Mouse (Mus musculus) thymus, postnatal 0 days (tissue): ENCODE data around the gene Vangl1. TPM values are rescaled to one million over a fixed set of nuclear protein-coding genes. Genes with fewer than 3 reads are reported as not detected.

ENCODE experiments used
- DNase-seq: peaks from one replicate; pipeline ENCODE4 v3.0.0-alpha.2; 2015; ENCODE audit warnings: low spot score
- polyA plus RNA-seq: library from polyadenylated mRNA; unstranded; fragments of >200 nt; fragmentation: Nextera tagmentation; extraction: Ambion mirVana; gene quantifications from 2 replicates; pipeline ENCODE4 v1.2.1, GENCODE M21; 2015

Vangl1 gene
- polyA plus RNA-seq, 1 experiment from 2014 or later, result 5.2 TPM

DNA sequence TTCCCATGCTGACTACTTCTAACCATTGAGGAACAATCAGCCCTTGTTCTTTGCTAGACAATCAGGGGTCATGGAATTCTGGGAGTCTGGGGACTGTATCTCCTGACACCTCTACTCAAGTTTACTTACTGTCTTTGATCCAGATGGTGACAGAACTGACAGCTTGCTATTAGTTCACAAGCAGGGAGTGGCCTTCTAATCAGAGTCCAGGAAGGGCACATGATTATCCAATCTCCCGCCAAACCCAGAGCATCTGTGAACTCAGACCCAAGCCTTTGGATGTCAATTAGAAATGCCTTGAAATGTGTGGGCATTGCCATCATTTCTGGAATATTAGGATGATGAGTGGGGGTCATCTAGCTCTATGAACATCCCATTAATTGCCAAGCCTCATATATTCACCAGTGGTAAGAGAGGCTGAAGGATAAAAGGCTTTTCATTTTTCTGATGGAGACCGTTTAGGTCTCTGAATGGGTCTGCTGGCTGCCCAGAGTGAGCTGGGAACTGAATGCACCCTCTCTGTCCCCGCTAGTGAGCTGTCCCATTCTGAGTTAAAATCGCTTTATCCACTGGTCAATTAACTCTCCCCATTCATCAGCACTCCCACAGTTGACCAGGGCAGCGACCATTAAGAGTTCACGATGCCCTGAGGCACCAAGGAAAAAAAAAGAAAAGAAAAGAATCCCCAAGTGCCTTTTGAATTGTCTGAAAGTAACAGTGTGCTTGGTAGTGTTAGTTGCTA, 58.7 kb downstream of the Vangl1 start:
- no peak for DNase-seq

DNA sequence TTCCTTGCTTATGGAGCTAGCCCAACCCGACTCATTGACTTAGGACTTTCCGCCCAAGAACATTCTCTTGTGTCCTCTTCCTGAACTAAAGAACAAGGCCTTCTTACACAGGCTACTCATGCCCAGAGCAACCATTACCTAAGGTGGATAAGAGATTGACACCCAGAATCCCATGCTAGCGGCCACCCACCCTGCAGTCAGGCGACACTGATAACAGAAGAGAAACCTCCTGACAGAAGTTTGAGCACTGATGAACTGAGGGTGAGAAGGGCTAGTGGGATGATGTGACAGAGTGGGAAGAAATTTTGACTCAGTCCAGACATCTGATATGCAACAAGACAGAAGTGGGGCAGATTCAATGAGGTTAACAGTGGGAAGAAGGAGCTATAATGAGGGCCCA, 60.1 kb downstream of the Vangl1 start:
- DNase-seq, result no peak

DNA sequence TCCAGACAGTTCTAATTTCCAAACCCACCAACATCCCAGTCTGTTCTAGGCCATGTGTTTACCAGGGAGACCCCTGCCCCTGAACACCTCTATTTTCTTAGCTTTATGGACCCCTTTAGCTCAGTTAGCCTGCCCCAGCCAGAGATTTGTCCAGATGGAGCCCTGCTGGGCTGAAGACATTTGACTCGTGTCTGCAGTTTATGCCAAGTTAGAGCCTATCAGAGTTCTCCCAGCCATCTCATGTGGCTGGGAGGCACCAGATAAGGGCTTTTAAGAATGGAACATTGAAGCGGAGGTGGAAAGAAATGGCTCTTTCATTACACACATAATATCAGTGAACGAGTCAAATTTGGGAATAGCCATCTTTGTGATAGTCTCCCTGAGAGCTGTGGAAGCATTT, 61.0 kb downstream of the Vangl1 start:
- no peak for DNase-seq

DNA sequence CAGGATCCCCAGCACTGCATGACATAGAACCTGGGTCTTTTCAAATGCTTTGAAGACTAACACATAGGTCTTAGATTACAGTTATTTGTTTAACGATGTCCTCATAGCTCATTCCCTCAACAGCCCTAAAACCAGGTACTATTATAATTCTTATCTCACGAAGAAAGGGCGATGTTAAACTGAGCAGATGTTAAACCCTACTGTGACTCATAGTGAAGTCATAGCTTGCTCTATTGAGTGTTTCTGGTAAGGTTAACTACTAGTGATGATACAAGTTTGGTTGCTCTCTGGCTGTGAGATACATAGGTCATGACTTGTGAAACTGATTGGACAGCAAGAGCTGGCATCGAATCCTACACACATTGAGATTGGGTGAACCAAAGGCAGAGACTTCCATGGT, 61.5 kb downstream of the Vangl1 start:
- no peak for DNase-seq

DNA sequence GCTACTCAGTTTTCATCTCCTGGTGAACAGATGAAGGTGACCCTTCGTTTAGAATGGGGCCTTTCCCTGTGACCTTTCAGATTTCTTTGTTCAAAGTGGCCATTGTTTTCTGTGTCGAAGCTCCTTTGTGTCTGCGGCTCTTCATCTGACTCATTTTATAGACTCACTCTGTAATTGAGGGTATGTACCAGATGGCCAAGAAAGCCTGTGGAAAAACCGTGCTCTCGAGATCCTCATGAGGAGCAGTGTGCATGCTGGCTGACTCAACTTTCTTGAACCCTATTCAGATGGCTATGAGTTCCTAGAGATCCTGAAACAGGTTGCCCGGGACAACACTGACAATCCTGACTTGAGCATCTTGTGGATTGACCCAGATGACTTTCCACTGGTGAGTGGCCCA, 62.6 kb downstream of the Vangl1 start:
- no peak for DNase-seq

DNA sequence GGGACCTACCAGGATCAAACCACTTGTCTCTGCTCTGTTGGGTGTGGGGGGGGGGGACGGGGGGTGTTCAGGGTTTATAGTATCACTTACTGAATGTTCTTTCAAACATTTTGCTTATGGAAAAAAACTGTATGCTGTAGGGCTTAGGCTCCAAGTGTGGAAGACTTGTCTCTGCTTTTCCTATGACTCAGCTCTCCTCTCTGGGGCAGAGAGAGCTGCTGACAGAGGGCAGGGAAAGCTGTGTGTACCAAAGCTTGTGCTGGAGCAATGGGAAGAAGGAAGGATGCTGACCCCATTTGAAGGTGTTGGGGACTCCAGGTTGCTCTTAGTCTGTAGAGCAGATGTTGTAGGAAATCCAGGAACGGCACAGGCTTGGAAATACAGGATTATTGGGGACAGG, 63.0 kb downstream of the Vangl1 start:
- DNase-seq, result no peak

DNA sequence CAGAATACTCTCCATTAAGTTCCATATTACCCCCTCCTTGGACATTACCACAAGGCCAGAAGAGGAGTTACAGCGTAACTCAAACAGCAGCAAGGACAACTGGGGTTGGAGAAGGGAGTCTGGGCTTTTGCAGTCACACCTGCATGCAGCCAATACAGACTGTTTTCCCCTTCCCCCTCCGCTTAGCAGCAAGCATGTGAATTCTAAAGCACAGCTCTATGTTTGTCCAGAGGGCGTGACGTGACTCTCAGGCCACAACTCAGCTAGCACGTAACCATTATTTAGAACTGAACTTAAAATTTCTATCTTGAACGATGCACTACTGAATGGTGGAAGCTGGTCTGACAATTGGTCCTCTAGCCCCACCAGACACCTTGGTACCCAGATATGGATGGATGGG, 63.9 kb downstream of the Vangl1 start:
- no peak for DNase-seq

DNA sequence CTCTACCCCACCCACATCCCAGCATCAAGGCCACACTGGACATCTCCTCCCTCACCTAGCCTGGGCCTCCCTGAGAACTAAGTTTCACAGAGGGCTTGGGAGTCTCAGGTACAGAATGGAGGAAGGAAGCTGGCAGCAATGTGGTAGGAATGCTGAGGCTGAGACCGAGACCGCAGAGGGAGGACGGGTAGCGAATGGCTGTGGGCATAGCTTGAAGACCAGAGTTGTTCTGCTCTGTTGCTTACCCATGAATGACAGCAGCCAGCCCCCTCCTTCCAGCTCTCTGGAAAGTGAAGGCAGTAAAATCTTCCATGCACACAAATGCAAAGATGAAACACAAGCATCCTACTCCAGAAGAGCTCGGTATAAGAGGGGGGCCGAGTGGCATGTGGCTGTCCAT, 65.6 kb downstream of the Vangl1 start:
- DNase-seq, result no peak

DNA sequence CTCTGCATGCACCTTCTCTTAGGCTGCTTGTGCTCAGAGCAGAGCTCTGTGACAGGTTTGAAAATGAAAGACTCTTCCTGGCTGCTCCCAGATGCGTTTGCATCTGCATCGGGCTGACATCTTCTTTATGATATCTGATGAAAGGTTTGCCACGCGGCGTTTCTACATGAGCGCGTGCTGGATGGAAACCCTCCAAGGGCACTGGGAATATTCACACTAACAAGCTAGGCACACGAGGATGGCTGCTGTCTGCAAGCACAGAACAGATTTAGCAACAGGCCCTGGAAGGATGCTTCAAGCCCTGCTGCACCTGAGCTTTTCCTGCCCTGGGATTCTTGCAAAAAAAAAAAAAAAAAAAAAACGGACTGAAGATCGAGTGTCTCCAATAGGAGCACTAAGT, 67.3 kb downstream of the Vangl1 start:
- DNase-seq, result no peak

DNA sequence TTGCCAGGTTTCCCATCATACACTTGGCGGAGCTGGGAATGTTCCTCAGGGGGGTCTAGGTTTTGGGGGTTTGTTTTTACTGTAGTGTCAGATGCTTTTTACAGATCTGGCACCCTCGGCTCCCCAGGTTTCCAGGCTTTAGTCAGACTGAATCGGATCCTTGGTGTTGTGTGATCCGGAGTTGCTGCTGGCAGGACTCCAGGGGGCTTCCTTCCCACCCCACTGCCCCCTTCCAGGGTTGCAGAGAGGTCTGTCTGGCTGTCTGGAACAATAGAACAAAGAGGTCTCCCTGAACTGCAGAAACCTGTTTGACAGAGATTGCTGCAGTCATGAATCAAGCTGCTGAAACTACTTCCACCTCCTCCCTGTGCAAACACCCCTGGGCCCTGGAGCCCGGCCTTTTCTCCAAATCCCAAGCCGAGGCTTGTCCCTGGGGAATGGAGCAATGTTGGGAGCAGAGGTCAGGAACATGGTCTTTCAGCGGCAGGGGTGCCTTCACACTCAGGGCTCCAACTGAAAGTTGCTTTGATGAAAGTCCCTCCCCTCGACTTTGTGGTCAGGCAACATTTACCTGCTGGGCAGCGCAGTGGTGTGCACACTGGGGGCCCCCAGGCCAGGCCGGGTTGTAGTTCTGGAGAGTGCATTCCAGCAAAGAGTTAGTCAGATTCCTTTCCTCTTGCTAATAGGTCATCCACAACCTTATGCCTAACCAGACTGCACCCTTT, 68.9 kb downstream of the Vangl1 start:
- DNase-seq, result no peak

DNA sequence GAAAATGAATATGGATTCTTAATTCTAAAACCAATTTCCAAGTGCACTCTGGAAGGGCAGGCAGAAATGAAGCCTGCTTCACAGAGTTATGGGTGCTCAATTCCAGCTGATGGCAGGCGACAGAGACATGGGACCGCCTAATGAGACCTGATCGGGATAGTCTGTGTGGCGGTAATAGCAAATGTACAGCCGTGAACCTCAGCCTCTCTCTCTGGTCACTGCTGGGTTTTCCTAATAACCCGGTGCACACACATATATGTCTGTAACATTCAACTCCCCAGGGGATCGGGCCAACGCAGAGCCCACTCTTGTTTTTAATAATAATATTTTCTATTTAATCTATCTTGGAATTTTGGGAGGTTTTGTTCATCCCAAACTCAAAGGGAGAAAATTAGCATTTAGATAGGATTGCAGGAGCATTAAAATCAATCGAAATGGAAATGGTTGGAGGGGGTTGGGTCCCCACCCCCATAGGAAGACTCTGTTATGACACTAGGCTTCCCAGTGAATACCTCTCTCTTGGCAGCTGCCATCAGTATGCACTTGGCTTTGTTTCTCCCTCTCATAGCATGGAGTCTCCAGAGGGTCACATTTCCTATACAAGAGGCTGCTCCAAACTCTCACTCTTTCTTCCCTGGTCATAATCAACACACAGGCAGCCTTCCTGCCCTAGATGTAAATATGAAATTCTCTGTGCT, 72.7 kb downstream of the Vangl1 start:
- DNase-seq, result no peak

DNA sequence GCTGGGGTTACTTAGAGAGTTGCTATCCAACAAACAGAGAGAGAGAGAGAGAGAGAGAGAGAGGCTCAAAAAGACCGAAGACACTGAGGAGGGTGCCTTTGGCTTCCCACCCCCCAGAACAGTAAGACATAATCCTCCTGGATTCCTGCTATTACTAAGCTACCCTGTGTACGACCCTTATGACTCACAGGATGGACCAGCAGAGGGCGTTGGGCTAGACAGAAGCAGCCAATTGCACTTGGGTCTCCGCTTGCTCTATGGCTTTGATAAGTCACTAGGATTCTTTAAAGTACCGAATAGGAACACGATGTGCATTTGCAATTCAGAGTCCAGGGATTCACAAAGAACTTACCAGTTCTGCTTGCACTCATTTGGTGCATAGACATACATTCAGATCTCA, 74.0 kb downstream of the Vangl1 start:
- DNase-seq, result no peak

DNA sequence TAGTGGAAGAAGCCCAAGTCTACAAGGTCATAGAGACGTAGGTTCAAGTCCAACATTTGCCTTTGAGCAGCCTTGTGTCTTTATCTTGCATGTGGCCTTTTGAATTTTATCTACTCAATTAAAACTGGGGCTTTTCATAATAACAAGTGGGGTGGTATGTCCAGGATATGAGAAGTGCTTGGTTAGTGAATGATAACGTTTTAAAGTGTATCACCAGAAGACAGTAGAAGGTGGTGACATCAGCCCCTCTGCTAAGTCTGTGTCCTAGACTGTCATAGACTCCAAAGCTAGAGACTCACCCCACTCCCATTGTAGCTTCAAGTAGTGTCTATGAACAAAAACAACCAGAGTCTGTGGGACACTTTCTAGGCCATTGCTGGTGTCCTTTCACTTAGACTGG, 76.3 kb downstream of the Vangl1 start:
- DNase-seq, result no peak

DNA sequence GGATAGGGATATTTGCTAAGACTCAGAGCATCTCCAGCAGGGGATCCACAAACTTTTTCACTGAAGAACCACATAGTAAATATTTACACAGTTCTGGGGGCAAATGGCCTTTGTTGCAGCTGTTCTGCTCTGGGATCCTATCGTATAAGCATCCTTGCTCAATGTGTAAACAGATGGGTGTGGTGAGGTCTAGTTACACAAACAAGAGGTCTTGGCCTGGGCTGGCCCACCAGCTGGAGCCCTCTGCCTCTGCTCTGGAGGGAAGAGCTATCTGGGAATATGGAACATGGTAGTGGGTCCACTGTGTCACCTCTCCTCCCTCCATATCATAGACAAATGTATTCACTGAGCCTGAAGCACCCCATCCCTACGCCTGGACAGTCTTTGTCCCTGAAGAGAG, 77.4 kb downstream of the Vangl1 start:
- no peak for DNase-seq

DNA sequence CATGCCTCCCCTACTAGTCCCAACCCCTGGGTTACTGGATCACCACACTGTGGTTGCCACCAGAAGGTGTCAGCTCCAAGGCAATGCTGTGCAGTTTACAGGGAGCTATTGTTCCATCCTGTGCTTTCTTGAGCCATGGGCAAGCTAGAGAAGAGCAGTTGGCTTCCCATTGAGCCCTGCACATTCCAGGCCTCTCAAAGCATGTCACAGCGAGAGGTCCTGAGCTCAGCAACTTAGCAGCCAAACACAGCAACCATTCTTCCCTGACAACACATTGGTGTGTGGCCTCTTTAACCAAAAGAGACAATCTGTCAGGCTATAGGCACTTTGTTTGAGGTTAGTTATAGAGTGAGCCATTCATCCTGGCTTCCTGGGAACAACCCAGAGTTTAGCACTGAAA, 78.9 kb downstream of the Vangl1 start:
- DNase-seq, result no peak

DNA sequence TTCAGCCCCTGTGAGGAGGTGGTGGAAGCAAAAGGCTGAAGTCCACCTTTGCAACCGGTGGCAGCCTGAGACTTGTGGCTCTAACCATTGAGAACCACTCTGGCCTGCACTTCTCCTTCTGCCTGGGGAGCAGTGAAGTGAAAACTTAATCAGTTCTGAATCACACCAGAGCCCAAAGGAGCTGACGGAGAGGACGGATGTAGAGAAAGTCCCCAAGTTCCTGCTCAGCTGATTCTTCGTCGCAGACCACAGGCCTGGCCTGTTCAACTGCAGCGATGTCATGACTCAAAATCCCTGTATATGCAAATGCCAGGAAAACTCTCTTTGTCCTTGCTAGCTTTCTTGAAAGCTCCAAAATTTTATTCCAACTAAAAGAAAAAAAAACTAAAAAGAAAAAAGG, 80.8 kb downstream of the Vangl1 start:
- DNase-seq, result no peak

DNA sequence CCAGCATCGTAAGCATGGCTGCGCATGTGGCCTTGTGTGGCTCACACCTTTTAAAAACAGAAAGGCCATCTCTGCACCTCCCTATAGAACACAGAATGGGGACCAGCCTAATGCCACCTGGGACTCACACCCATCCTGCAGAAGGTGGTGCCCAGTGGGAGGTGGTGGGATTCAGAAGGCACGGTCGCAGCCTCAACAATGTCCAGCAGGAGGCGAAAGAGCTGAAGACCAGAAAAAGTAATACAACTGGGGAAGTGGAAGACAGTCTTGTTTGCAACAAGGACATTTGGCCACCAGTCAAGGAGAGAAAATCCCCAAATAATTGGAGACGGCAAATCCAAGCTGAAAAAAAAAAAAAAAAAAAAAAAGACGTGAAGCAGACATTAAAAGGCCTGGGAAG, 82.4 kb downstream of the Vangl1 start:
- no peak for DNase-seq

DNA sequence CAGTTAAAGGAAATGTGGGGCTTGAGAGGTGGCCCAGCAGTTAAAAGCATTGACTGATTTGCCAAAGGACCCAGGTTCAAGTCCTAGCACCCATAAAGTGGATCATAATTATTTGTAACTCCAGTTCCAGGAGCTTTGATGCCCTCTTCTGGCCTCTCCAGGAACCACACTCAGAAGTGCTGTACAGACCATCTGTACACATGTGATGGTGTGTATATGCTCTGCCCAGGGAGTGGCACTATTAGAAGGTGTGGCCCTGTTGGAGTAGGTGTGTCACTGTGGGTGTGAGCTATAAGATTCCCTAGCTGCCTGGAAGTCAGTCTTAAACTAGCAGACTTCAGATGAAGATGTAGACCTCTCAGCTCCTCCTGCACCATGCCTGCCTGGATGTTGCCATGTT, 83.5 kb downstream of the Vangl1 start:
- no peak for DNase-seq

DNA sequence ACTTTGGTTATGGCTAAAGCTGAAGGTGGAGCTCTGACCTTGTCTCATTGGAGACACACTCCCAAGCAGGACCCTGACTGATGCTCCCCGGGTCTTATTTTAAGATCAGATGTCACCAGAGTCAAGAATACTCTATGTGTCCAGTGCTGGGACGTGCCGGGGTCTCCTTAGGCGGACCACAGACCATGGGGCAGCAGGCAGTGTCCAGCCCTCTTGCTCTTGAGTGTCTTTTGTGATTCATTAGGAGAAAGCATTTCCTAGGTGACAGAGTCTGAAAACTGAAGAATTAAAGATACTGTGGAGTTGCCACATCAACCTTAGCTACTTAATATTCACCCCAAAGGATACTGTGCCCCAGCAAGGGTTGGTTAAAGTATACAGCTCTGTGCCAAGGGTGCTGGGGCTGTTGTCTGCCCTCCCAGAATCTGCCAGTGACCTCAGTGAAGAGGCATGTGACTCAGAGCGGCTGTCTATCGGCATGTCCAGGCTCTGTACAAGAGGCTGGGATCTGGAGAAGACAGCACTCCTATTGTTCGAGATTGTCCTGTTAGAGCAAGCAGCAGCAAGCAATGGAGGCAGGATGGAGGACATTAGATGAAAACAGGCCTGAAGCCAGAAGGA, 92.4 kb downstream of the Vangl1 start:
- DNase-seq, result no peak

DNA sequence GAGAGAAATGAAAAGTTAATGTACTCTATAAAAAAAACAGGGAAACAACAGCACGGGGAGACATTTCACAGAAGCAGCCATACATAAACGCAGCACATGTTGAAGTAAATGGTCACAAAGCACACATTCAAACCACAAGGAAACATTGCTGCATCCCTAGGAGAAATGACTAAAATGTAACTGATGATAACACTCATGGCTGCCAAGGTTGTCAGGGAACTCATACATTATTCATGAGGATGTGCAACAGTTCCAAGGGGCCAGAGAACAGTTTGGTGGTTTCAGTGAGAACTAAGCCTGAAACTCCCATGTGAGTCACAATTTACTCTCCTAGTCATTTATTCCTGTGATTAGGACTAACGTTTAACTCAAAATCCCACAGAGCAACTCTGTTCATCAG, 96.3 kb downstream of the Vangl1 start:
- DNase-seq, result no peak

DNA sequence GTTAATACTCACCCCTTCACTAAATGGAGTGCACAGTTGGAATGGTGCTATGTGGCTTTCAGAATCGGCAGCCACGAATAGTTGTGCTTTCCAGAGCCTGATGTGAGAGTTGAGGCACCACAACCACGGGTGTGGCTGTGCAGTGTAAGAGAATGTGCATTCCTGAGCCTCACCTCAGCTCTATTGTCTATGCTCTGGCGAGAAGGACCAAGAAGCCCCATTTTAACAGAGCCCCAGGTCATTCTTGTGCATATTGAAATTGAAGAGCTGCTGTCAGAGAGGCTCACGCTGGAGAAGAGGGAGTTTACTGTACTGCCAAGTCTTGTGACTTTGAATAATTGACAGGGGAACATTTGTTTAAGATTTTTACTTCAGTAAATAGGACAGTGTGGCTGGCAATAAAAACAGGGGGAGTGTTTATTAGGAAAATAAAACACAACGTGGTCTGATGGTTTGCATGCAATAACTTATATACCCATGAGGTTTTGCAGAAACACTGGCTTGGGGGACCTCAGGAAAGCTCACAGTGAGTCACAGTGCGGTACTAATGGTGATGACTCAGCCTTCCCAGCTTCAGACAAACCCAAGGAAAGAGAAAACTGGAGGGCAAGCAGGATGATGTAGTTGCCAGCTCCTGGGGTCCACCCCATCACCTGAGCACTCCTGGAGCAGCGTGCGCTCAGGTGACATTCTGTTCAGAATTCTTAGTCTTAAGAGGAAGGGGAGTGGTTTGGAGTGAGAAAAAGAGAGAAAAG, 100.5 kb downstream of the Vangl1 start:
- DNase-seq, result no peak
